Mouse (Mus musculus): ENCODE measurements at regions not wholly inside any gene's neighbourhood (a gene's known extent, or its start where the extent isn't known, plus 50 kb on each side); places are given as distances from the start of the nearest gene placed in this dataset.

GRCm38 (mm10) chr13:44383322-44383721 is 346.0 kb upstream of the Jarid2 start:
- TF ChIP-seq CTCF (IDR thresholded peaks at IDR 0.05; ENCODE audit: low read depth), result no peak
- TF ChIP-seq EP300 (IDR thresholded peaks at IDR 0.05; ENCODE audit: low read depth), result no peak
